Mouse (Mus musculus): Measurements from ENCODE around the gene Slc26a1.

The Slc26a1 gene

DNA sequence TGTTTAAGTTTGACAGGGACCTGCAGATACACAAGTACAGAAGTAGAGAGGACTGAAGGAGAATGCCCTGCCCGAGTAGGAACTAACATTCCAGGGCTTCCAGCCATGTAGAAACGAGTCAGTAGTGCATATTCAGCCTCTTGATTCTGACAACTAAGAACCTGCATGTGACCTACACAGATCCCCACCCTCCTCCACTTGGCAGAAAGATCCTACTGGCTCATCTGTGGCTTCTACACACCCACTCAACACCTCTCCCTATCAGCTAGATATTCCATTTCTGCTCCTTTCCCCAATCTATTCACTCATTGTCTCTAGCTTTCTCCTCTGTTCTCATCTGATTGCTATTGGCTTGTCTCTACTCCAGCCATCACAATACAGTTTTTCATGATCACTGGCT lies 53.5 kb downstream of the Slc26a1 start:
- no peak for DNase-seq (ENCODE audit: low spot score in 2 of 2)

All from frontal cortex, postnatal 14 days (tissue).